Mouse (Mus musculus) MEL-GATA-1-ER (cell line): ENCODE measurements around the gene Eif2d.

ENCODE experiments used
- DNase-seq: peaks from one replicate; pipeline ENCODE4 v3.0.0-alpha.2; 2012; ENCODE audit warnings: low read depth; ENCODE audit errors: extremely low read depth

Eif2d gene

GRCm38 (mm10) chr1:131184253-131184955, 31.4 kb downstream of the Eif2d start:
- DNase-seq, result no peak

DNA sequence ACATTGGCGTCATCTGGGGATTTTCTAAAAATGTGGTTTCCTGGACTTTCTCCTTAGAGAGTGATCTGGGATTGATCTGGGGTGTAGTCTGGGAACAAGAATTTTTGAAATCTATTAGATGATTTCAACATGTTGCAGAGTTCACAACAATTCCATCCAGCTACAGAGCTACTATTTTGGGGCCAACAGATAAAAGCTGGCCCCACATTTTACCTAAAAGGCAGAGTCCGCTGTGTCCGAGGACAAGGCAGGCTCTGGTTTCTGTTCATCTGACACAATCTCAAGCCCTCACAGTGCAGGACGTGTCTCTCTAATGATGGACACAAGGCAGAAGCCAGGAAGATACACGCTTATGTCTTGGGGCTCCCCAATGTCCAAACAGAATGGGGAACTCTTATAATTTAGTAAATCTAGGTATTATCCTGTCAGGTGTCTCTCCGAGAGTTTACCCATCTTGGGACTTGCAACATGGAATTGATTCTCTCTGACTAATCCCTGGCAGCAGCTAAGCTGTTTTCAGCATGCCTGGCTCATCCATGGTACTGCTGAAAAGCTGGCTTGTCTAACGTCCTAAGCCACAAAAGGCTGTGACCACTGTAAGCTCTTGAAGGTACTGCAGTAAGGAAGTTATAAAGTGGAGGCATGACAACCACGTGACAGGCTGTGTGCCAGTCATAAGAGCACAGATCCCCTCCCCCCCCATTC, 32.1 kb downstream of the Eif2d start:
- DNase-seq, result no peak

DNA sequence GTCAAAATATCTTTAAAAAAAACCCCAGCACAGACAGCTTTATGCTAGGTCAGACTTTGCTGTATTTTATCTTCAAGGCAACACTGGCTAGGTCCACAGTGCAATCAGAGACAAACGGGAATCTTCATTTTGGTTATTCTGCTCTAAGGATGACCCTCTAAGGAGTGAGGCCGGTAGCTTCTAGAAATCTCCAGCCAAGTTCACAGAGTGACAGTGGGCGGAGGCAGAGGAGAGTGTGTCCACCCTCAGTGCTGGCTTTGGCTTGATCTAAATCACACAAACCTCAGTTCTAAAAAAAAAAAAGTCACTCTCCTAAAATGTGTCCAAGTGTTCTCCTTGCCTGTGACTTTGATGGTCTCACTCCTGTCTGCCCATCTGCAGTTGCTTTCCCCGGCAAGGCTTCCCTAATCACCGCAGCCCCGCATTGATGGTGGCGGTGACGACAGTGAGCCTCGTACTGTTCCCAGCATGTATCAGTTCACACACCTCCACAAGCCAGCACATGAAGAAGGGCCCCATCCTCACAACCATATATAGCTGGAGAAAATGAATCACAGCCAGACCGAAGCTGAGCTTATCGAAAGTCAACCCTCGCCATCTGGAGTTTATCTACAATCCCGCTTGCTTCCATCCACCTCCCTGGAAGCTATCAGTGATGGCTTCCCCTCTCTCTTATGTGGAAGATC, 33.0 kb downstream of the Eif2d start:
- no peak for DNase-seq

DNA sequence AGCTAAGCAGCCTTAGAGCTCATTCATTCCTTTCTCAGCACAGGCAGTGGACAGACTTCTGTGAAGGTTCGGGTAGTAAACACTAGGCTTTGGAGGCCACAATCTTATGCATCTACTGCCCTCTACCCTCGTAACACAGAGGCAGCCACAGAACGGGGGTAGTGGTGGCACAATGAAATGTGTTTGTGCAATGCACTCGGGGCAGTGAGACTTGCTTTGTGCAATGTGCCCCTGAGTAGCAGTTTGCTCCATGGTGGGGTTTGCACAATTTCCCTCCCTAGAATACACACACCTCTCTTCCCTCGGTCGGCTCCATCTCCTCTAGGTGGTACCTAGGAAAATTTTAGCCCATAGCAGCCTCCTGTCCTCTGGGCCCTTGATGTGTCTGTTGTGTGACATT, 34.0 kb downstream of the Eif2d start:
- DNase-seq, result no peak

DNA sequence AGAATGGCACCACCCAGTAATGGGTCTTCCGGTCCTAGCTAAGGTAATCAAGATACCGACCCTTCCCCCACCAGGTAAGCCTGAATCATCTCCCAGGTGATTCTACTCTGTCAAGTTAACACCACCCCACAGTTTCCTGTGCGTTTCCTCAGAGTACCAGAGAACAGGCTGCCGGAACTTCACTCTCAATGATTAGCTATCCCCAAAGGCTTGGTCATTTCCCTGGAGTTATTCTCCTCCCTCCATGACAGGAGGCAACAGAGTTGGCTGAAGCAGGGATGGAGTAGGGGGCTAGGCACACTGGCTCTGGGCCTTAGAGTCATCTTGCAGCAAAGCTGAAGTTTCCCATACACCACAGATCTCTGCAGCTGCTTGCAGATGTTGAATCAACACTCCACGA, 34.9 kb downstream of the Eif2d start:
- no peak for DNase-seq

GRCm38 (mm10) chr1:131188655-131189054, 35.7 kb downstream of the Eif2d start:
- peak; percentile 83 for DNase-seq

- no peak for DNase-seq
These were observed 40.8 kb downstream of the Eif2d start for GRCm38 (mm10) chr1:131193746-131194145.

- DNase-seq, result no peak
These were observed 42.7 kb downstream of the Eif2d start for GRCm38 (mm10) chr1:131195653-131196052.

- DNase-seq, result no peak
These were observed 43.1 kb downstream of the Eif2d start for GRCm38 (mm10) chr1:131196107-131196506.

DNA sequence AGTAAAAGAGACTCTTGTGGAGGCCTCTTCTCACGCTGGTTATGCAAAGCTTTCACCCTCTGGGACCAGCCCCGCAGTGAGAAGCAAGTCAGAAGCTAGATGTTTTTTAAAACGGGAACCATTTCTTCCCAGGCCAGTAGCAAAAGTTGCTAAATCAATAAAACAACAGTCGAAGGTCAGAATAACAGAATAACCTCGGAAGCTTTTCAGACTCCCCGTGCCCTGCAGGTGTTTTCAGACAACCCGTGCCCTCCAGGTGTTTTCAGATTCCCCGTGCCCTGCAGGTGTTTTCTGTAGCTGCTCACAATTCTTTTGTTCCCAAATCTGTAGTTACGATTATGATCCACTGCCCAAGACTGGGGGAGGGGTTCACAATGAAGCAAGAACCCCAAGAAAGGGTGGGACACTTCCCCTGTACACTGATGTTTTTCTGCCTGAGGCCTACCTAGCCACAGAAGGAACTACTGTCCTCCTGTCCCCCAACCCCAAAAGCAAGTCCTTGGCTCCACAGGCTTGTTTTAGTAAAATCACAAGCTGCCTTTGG, 45.5 kb downstream of the Eif2d start:
- no peak for DNase-seq

GRCm38 (mm10) chr1:131199118-131199821, 46.3 kb downstream of the Eif2d start:
- peak; percentile 44 for DNase-seq

DNA sequence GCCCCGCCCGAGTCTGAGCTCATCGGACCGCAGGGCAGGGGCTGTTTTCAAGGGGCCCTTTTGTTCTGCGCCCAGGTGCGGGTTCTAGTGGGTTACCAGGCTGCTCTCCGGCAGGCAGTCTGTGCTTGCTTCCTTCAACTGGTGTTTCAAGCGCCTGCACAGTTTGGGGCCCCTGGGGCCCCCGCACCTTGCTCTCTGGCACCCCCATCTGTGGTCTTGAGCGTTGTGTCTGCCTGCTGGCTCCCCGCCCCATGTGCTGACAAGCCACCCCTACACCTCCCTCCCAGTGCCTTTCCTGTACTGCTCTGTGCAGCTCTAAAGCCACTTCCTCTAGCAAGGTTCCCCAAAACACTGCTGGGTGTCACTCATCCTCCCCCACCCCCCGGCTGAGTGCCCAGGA, 47.0 kb downstream of the Eif2d start:
- DNase-seq, result peak; percentile 91

GRCm38 (mm10) chr1:131200588-131200987, 47.6 kb downstream of the Eif2d start:
- DNase-seq, result no peak

GRCm38 (mm10) chr1:131201391-131201790, 48.4 kb downstream of the Eif2d start:
- DNase-seq, result no peak

GRCm38 (mm10) chr1:131204461-131204860, 51.5 kb downstream of the Eif2d start:
- DNase-seq, result no peak

- DNase-seq, result no peak
These were observed 53.4 kb downstream of the Eif2d start for GRCm38 (mm10) chr1:131206342-131206741.

DNA sequence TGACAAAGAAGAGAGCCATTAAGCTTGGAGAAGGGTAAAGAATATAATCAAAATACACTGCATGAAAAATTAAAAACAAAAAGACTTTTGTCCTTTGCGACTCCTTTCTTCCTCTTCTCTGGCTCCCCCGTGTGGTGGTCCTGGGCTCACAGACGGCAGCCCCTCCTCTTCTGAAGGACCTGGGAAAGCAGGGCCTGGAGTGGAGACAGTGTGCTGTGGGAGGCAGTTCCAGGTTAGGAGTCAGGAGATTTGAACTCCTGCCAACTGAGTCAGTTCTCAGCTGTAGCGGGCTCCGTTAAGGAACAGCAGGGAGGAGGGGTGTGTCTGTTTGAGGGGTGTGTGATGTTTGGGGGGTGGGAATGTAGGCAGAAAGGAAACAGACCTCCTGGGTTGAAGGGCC, 54.5 kb downstream of the Eif2d start:
- peak; percentile 27 for DNase-seq

DNA sequence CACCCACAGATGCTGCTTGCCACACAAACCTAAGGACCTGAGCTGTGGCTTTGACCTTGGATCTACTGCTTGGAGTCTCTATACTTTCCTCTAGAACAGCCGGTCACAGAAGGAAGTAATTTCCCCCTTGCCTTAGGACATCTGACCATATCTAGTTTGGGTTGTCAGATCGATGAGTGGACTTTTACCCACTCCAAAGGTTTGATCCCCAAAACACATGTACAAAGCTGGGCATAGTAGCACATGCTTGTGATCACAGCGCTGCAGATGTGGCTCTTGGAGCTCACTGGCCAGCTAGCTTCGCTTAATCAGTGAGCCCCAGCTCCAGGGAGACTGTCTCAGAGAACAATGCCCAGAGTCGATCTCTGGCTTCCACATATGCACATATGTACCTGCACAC, 55.1 kb downstream of the Eif2d start:
- no peak for DNase-seq

- DNase-seq, result no peak
These were observed 55.8 kb downstream of the Eif2d start for GRCm38 (mm10) chr1:131208800-131209199.

GRCm38 (mm10) chr1:131209971-131210426, 57.0 kb downstream of the Eif2d start:
- no peak for DNase-seq

- DNase-seq, result no peak
These were observed 58.7 kb downstream of the Eif2d start for GRCm38 (mm10) chr1:131211655-131212054.
